Mouse (Mus musculus): ENCODE measurements at regions not wholly inside any gene's neighbourhood (a gene's known extent, or its start where the extent isn't known, plus 50 kb on each side); places are given as distances from the start of the nearest gene placed in this dataset.

DNA sequence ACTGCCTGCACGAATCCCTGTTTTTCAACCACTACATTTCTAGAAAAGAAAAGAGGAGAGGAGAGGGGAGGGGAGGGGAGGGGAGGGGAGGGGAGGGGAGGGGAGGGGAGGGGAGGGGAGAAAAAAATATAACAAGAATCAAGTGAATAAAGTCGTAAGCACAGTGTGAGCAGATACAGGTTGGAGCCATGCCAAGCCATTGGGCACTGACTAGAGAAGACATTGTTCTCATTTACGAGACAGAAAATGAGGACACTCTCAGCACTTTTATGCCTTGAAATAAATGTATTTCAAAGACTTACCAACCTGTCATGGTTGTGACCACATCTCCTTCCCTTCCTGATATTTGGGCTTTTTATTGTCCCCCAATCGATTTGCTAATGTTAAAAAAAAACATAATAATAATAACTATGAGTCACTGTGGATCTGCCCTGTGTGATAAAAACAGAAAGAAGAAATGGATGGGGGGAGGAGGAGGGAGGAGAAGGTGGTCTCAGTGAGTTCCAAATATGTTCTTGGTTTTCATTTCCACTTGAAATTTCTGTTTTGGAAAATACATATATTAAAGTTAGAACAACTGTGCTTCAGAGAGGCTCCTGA is 177.8 kb upstream of the Cpeb2 start:
- DNase-seq (no peak), ATAC-seq (no peak)
- Histone ChIP-seq H3K36me3 (ENCODE audit: insufficient read depth) (no peaks in the 10 kb centered on the region), H3K4me3 (ENCODE audit: low read depth, low read length) (no peak overlapping the region), H3K9me3 (ENCODE audit: low read length) (no peaks in the 10 kb centered on the region), H3K4me2 (ENCODE audit: low read depth) (no peak overlapping the region), H3K4me1 (ENCODE audit: insufficient read depth) (no peaks in the 10 kb centered on the region), H3K27ac (ENCODE audit: low read depth, low read length) (no peak overlapping the region), H3K27me3 (ENCODE audit: insufficient read depth, low read length) (no peaks in the 10 kb centered on the region), H3K9ac (no peak overlapping the region)
- 33% methylated on average over 4 of the region's 4 CpGs for WGBS
- TF ChIP-seq CTCF (IDR thresholded peaks at IDR 0.05; ENCODE audit: low read depth), result no peak

DNA sequence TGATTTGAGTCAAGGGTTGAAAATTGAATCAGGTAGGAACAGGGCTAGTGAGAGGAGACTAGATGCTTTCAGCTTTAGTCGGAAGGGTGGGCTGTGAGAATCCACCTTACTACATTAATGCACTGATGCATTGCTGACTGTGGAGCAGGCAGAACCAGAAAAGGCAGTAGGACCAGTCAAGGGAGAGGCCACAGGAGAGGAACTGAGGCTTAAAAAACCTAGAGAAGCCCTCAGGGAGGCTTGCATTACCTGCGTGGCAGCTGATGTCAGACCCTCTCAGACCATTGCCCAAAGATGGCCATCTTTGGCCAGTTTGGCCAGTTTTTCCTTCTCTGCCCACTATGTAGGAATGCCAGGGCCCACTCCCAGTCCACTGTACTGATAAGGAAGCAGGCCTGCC is 176.5 kb upstream of the Cpeb2 start:
- 92% methylated on average over 2 of the region's 2 CpGs for WGBS
- Histone ChIP-seq H3K27me3 (ENCODE audit: insufficient read depth, low read length) (no peaks in the 10 kb centered on the region), H3K9ac (no peak overlapping the region), H3K4me1 (ENCODE audit: insufficient read depth) (no peaks in the 10 kb centered on the region), H3K36me3 (ENCODE audit: insufficient read depth) (no peaks in the 10 kb centered on the region), H3K4me2 (ENCODE audit: low read depth) (no peak overlapping the region), H3K9me3 (ENCODE audit: low read length) (no peaks in the 10 kb centered on the region), H3K27ac (ENCODE audit: low read depth, low read length) (no peak overlapping the region), H3K4me3 (ENCODE audit: low read depth, low read length) (no peak overlapping the region)
- no peak for TF ChIP-seq CTCF (IDR thresholded peaks at IDR 0.05; ENCODE audit: low read depth)
- DNase-seq (no peak), ATAC-seq (no peak)

DNA sequence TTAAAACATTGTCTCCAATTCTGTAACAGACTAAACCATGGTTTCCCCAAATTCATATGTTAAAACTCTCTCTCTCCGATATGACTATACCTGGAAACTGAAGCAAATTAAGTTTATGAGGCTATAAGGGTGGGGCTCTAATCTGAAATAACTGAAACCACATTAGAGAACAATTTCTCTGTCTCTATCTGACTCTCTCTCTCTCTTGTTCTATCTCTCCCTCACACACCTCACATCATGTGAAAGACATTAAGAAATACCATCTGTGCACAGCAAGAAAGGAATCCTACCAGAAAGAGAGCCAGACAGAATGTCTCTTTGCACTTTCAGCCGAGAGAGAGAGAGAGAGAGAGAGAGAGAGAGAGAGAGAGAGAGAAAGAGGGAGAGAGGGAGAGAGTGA is 171.7 kb upstream of the Cpeb2 start:
- no peak for TF ChIP-seq CTCF (IDR thresholded peaks at IDR 0.05; ENCODE audit: low read depth)
- Histone ChIP-seq H3K9ac (no peak overlapping the region), H3K36me3 (ENCODE audit: insufficient read depth) (no peaks in the 10 kb centered on the region), H3K4me2 (ENCODE audit: low read depth) (no peak overlapping the region), H3K4me3 (ENCODE audit: low read depth, low read length) (no peak overlapping the region), H3K4me1 (ENCODE audit: insufficient read depth) (no peaks in the 10 kb centered on the region), H3K9me3 (ENCODE audit: low read length) (no peaks in the 10 kb centered on the region), H3K27me3 (ENCODE audit: insufficient read depth, low read length) (no peaks in the 10 kb centered on the region), H3K27ac (ENCODE audit: low read depth, low read length) (no peak overlapping the region)
- no peak for DNase-seq
- 94% methylated on average over 2 of the region's 2 CpGs for WGBS
- no peak for ATAC-seq

DNA sequence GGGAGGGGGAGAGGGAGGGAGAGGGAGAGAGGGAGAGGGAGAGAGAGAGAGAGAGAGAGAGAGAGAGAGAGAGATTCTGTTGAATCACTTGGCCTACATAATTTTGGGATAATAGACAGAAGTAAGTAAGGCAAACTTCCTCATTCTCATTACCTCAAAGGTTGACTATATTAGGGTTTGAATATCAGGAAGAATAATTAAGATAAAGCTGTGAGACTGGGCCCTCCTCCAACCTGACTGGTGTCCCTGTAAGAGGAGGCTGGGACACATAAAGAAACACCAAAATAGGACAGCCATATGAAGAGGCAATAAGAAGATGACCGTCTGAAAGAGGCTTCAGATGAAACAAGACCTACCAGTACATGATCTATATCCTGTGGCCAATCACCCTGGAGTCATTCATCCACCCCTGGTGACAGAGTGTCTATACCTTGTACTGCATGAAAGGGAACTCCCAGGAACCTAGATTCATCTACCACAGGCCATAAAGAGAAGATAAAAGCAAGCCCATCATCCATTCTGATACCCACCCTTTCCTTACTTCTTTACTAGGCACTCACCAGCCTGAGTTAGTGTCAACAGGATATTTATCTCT is 171.1 kb upstream of the Cpeb2 start:
- TF ChIP-seq CTCF (IDR thresholded peaks at IDR 0.05; ENCODE audit: low read depth), result no peak
- DNase-seq, result no peak
- 95% methylated on average over 1 of the region's 1 CpGs for WGBS

DNA sequence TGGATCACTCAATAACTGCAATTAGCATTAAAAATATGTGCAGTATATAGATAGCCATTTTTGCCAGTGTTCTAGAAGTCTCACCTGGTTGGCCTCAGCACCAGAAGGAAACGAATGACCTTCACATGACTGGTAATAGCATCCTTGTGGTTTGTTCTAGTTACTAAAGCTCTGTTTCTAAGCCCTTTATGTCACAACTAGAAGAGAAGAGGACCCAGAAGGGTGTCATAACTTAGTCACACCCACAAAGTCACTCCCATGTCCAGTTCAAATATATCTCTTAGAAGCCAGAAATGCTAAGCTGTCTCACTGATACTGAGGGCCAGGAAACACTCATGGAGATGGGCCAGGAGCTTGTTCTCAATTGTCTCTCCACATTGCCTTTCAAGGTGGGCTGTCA is 170.5 kb upstream of the Cpeb2 start:
- 89% methylated on average over 1 of the region's 1 CpGs for WGBS
- Histone ChIP-seq H3K27ac (ENCODE audit: low read depth, low read length) (no peak overlapping the region), H3K4me3 (ENCODE audit: low read depth, low read length) (no peak overlapping the region), H3K9me3 (ENCODE audit: low read length) (no peaks in the 10 kb centered on the region), H3K9ac (no peak overlapping the region), H3K4me2 (ENCODE audit: low read depth) (no peak overlapping the region), H3K4me1 (ENCODE audit: insufficient read depth) (no peaks in the 10 kb centered on the region), H3K36me3 (ENCODE audit: insufficient read depth) (no peaks in the 10 kb centered on the region), H3K27me3 (ENCODE audit: insufficient read depth, low read length) (no peaks in the 10 kb centered on the region)
- no peak for DNase-seq
- no peak for ATAC-seq
- TF ChIP-seq CTCF (IDR thresholded peaks at IDR 0.05; ENCODE audit: low read depth), result no peak

More for the DNA sequence above, 171.1 kb upstream of the Cpeb2 start:
- Histone ChIP-seq H3K4me3 (ENCODE audit: low read depth, low read length) (no peak overlapping the region), H3K9ac (no peak overlapping the region), H3K4me2 (ENCODE audit: low read depth) (no peak overlapping the region), H3K27me3 (ENCODE audit: insufficient read depth, low read length) (no peaks in the 10 kb centered on the region), H3K36me3 (ENCODE audit: insufficient read depth) (no peaks in the 10 kb centered on the region), H3K27ac (ENCODE audit: low read depth, low read length) (no peak overlapping the region), H3K9me3 (ENCODE audit: low read length) (no peaks in the 10 kb centered on the region), H3K4me1 (ENCODE audit: insufficient read depth) (no peaks in the 10 kb centered on the region)
- no peak for ATAC-seq

DNA sequence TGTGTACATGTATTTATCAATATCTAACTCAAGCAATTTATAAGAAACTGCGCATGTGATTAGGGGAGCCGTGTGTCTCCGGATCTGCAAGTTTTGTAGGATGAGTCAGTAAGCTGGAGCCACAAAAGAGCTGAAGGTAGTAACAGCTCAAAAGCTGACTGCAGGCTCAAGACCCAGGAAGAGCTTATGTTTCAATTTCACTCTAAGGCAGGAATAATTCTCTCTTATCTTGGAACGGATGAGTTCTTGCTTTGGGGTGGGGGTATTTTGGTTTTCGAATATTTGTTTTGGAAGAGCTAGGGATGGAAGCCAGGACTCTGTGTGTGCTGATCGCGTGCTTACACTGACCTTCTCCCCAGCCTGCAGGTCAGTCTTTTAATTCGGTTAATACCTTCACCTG is 169.6 kb upstream of the Cpeb2 start:
- Histone ChIP-seq H3K4me1 (ENCODE audit: insufficient read depth) (no peaks in the 10 kb centered on the region), H3K27ac (ENCODE audit: low read depth, low read length) (no peak overlapping the region), H3K27me3 (ENCODE audit: insufficient read depth, low read length) (no peaks in the 10 kb centered on the region), H3K36me3 (ENCODE audit: insufficient read depth) (no peaks in the 10 kb centered on the region), H3K9me3 (ENCODE audit: low read length) (no peaks in the 10 kb centered on the region), H3K4me3 (ENCODE audit: low read depth, low read length) (no peak overlapping the region), H3K9ac (no peak overlapping the region), H3K4me2 (ENCODE audit: low read depth) (no peak overlapping the region)
- TF ChIP-seq CTCF (IDR thresholded peaks at IDR 0.05; ENCODE audit: low read depth), result no peak
- 80% methylated on average over 8 of the region's 8 CpGs for WGBS
- ATAC-seq, result no peak
- DNase-seq, result no peak

DNA sequence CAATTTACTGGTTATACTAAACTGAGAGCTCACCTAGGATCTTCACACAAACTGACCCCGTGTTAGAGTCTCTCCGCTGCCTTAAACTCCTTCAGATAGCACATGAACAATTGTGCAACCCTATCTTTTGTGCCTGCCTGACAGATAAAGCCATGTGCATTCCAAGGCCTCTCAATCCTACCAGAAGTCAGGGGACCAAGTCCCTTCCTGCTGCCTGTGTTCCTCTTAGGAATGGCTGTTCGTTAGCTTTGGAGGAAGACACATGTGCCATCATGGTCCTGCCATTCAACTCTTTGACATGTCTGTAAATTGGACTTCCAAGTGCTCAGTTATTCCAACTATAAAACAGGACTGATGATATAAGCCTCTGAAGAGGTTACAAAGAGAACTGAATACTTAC is 161.4 kb upstream of the Cpeb2 start:
- no peaks in the 10 kb centered on the region for H3K27me3 ChIP-seq (ENCODE audit: insufficient read depth, low read length)
- ATAC-seq (no peak), DNase-seq (no peak)
- no peaks in the 10 kb centered on the region for H3K9me3 ChIP-seq (ENCODE audit: low read length)
- no peak for TF ChIP-seq CTCF (IDR thresholded peaks at IDR 0.05; ENCODE audit: low read depth)
- WGBS, result 88% methylated on average over 3 of the region's 3 CpGs
- H3K9ac ChIP-seq, result no peak overlapping the region
- H3K27ac ChIP-seq (ENCODE audit: low read depth, low read length), result no peak overlapping the region
- no peak overlapping the region for H3K4me3 ChIP-seq (ENCODE audit: low read depth, low read length)
- no peak overlapping the region for H3K4me2 ChIP-seq (ENCODE audit: low read depth)
- H3K36me3 ChIP-seq (ENCODE audit: insufficient read depth), result no peaks in the 10 kb centered on the region
- H3K4me1 ChIP-seq (ENCODE audit: insufficient read depth), result no peaks in the 10 kb centered on the region

All from forebrain, postnatal 0 days (tissue).